Mouse (Mus musculus) spleen, postnatal 14 days (tissue): ENCODE results near the gene Stk17b.
"Not testable (repeated sequence)": the region's sequence is repeated elsewhere in the genome, so short reads cannot be mapped to it uniquely, and the experiment has no call there.

Experiments used
- DNase-seq, 2 experiments: peaks; one replicate each; pipeline ENCODE4 v3.0.0; 2021 to 2022; ENCODE audit warnings: low spot score in 2 of 2

Stk17b gene

DNA sequence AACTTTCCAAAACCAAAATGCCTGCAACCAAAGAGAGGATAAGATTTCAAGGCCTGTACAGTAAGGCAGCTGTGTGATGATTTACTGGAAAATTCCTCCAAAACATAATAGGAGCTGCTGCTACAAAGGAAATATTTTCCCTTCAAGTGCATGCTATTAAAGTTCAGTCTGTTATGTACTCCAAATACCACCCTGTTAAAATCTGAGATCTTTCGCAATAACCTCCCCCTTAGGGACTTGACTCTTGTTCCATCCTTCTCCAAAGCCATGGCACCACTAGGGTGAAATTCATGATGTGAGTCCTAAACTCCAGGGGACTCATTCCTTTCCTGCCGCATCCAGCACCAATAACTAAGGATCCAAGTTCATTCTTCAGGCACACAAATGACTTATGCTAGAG is 58.1 kb downstream of the Stk17b start:
- DNase-seq, result no peak

DNA sequence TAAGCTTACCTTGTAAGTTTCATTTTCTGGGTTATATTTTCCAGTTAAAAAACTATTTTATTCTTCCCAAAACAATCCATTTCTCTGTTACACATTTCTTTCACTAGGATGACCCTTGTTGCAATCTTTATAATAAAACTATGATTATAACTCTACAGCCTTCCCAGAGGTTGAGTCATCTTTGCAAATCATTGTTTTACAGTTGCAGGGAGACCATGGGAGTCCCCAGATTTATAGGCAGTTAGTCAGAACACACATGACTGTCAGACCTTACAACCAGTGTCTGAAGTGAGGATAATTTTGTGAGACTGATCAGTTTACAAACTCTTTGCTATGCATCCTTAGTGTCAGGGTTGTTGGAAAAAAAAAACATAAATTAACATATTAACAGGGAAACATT is 63.7 kb downstream of the Stk17b start:
- DNase-seq, result no peak

GRCm38 (mm10) chr1:53720601-53721351 is 64.2 kb downstream of the Stk17b start:
- DNase-seq, result no peak

GRCm38 (mm10) chr1:53715966-53716515 is 69.0 kb downstream of the Stk17b start:
- DNase-seq, result no peak

GRCm38 (mm10) chr1:53715446-53715845 is 69.6 kb downstream of the Stk17b start:
- DNase-seq, result no peak

DNA sequence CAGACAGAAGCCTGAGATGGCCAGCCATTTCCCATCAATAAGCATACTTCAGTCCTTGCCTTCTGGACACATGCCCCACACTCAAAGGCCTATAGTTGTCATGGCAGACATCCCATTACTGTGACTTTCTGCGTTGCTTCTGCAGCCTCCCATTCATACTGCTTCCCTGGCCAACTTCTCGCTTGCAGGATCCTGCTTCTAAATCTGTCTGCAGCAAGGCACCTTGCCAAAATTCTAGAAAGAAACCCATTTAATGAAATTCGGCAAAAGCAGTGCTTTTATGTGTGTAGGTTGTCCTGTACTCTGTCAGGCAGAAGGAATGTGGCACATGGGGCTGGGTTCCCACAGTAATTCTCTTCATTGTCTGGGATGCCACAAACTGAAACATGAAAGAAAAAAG is 71.6 kb downstream of the Stk17b start:
- not testable (repeated sequence) for DNase-seq

GRCm38 (mm10) chr1:53711069-53711468 is 74.0 kb downstream of the Stk17b start:
- DNase-seq, result no peak

DNA sequence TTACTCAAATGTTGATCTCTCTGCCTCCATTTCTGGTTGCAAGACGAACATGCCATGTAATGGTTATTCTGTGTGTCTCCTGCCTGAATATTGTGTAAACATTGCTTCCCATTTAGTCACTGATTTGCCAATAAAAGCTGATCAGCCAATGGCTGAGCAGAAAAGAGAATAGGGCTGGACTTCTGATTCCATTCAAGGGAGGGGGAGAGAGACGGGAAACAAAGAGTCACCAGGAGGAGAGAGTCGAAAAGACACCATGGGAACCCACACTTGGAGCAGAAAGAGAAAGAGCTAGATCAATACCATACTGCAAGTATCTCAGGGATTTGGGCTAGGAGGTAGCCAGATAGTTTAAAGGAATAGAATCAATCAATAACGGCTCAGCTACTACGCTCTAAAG is 75.4 kb downstream of the Stk17b start:
- DNase-seq, result not testable (repeated sequence)

- DNase-seq, result no peak
Observed at GRCm38 (mm10) chr1:53706431-53707361, 78.3 kb downstream of the Stk17b start, which contains the start of gene Dnah7a. Gene Dnah7a, minus strand, starts transcription at chr1:53706784.
